Mouse (Mus musculus): Measurements from ENCODE around the gene Fgd5. TPM values are rescaled to one million over a fixed set of nuclear protein-coding genes. Genes with fewer than 3 reads are reported as not detected.
A peak's percentile ranks its signal among the peaks of the same experiment; 100 is the strongest.
"Not testable (repeated sequence)": the region's sequence is repeated elsewhere in the genome, so short reads cannot be mapped to it uniquely, and the experiment has no call there.

Gene Fgd5
- total RNA-seq (2021), result 10 to 100 TPM; 31.9 to 32.4 TPM
- long read RNA-seq, experiment 1, full-length matches to known transcripts, result 11 of 28 reads
- long read RNA-seq, experiment 1, partial matches to known transcripts, result 13 of 28 reads
- long read RNA-seq, experiment 1, other reads (novel, unspliced or antisense), result 4 of 28 reads
- long read RNA-seq, experiment 2, full-length matches to known transcripts, result 7 of 19 reads
- long read RNA-seq, experiment 2, partial matches to known transcripts, result 8 of 19 reads
- long read RNA-seq, experiment 2, other reads (novel, unspliced or antisense), result 4 of 19 reads

DNA sequence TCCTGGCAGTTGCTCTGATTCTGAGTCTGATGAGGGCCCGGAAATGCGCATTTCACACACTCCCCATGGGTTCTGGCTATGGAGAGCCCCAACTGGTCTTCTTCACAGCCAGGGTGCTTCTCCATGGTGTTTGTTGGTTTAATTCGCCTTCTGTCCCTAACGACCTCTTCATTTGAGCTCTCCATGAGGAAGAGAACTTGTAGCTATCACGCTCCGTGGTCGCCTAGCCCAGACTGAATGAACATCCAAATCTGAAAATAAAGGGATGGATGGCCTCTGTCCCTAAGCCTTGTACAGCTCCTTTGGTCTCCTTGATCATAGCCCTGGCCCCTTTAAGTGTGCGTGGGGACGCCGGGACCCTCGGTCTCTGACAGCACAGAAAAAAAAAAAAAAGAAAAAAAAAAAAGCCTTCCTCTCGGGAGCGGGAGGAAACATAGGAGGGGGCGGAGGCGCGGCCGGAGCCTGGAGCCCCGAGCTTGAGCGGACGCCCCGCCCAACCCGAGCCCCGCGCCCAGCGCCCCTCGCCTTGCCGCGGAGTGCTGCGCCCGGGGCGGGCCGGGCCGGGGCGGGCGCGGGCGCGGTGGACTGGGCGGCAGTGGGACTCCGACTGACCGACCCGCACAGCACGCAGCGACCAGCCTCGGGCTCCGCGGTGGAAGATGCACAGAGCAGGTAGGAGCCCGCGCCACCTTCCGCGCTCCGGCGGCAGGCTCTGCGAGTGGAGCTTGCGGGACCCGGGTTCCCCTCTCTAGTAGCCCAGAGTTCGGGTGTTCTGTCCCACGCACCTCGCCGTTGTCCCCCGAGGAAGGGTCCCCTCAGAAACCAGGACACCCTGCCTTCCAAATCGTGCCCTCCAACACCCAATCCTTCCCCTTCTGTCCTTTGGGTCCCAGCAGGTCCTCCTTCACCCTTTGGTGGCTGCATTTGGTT is at the start of gene Fgd5:
Gene Fgd5, plus strand, starts transcription at position 508 of the 930 bp plus-strand sequence.
- intact Hi-C loops (cut with DNase I), result loop anchor here (5.0 kb wide), 2 partner anchors 39 to 76 kb away; partner anchors contain the start of gene 4930590J08Rik

DNA sequence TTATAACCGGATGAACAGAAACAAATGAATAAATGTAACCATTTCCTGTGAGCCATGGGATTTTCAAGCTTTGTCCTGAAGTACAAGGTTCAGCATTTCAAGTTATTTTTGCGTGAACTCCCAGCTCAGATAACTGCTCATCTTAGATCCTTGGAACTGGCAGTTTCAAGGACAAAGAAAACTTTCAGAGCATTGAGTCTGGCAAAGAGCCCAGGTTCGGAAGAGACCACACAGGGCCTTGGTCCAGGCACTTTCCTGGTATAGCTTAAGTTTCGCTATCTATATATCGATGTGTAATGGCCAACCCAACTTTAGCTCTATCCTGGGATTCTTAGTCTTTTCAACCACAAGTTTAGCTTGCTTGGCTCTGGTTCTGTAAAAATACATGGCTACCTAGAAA is 47.4 kb upstream of the Fgd5 start:
- intact Hi-C loops (cut with DNase I), result no loop called here
- no peak for DNase-seq

More for the DNA sequence above, at the start of gene Fgd5:
- DNase-seq, result peak; percentile 55 to 73

DNA sequence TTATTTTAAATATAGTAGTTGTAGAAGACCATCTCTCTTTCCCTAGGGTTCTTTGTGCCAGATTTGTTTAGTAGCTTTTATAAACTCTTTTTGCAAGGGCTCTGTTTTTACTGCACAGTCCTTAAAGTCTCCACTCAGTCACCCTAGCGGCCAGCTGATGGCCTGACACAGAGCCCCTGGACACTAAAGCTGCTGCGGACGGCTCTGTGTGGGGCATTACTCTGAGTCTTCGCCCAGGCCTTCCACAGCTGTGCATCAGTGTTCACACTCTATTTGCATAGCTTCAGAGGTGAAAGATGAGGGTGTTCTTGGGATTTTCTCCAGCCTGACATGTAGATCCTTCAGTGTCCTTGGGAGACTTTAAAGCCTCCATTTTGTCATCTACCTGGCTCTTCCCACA is 40.2 kb upstream of the Fgd5 start:
- intact Hi-C loops (cut with DNase I), result no loop called here
- DNase-seq, result no peak

DNA sequence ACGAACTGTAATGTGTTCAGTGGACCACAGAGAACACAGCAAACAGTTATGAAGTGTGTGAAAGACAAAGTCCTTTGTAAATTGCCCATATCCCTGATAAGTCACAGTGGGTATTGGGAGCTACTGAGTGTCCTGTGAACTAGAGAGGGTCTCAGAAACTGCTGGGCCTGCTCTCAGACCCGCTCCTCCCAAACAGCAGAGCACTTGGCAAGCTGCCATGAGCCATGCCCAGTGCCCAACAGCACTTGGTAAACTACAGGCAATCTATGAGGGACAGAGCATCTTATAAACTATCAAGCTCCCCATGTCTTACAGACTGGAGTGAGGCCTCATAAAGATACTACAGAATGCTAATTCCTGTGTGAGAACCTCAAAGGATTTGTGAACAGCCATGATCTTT is 30.3 kb upstream of the Fgd5 start:
- intact Hi-C loops (cut with DNase I), result no loop called here
- no peak for DNase-seq

DNA sequence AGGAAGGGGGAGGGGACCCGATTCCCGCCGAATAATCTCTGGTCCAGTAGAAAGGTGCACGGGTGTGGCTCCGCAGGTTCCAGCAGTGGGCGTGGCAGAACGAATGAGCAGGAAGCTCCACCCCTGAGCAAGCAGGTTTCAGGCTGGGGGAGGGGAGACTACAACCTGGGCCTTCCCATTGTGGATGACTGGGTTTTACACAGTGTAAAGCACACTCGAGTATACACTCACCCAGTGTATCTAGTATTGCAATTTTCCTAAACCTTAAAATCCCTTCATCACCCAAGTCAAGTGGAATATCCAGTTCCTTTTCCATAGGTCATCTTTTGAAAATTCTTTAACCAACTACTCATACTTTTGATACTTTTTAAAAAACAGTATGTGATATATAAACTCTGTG is 20.7 kb upstream of the Fgd5 start:
- DNase-seq; intact Hi-C loops (cut with DNase I): not testable (repeated sequence)

DNA sequence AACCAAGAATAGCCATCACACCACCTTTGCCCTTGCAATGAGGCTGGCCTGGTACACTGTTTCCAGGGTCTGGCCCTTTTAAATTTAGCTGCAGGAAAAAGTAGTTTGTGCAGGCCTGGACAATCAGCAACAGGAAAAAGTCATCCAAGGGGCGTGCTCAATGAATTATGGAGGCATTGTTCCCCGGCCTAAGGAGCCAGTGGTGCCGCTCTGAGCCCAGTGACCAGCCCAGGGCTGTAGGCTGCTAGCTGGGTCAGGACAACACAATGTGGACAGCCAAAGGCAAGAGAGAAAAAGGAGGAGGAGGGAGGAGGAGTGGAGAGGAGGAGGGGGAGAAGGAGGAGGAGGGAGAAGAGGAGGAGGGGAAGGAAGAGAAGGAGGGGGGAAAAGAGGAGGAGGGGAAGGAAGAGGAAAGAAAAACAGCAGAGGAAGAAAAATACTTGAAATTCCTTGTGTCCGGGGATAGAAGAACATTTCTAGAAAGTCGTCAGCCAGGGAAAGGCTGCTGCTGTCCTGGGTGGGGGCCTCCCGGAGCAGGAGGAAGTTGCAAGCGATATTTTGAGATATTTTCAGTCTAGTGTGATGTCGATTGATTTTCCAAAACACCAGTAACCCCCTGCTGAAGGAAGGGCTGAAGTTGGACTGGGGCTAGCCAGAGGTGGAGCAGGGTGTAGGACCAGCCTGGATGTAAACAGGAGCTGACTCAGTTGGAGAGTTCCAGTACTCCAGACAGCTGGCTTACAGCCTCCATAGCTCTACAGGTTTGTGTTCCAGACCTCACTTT is 18.5 kb upstream of the Fgd5 start:
- peak; percentile 54 to 62 for DNase-seq
- intact Hi-C loops (cut with DNase I), result no loop called here

DNA sequence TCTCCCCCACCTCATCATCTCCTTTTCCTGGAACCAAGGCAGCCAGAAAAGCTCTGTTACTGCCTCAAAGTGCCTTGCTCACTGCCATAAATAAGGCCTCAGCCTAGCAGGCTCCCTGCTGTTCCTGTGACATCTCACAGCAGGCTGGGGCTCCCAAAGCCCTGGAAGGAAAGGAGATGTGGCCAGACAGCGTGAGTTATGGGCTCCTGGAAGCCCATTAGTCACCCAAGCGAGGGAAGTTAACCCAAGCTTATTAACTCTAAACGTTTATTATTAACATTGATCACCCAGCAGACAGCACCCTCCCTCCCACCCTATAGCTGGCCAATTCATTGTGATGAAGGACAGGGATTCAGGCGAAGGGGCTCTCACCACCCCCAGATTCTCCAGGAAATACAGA is 15.2 kb upstream of the Fgd5 start:
- no peak for DNase-seq
- intact Hi-C loops (cut with DNase I), result no loop called here

DNA sequence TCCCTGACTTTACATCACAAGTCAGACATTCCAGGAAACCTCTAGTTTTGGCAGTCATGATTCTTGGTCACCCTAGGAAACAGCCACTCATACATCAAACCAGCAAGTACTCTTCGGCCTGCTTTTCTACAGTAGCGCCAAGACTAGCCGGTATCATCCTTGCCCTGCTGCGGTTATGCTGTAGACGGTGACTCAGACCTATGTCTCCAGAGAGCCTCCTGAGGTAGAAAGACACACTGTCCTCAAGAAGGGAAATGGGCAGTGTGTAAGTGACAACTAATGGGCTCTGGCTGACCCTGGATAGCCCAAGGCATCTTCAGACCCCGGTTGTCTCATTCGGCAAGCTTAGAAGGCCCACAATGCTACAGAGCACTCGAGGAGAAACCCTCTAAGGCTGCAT is 13.6 kb upstream of the Fgd5 start:
- no peak for DNase-seq
- intact Hi-C loops (cut with DNase I), result no loop called here

DNA sequence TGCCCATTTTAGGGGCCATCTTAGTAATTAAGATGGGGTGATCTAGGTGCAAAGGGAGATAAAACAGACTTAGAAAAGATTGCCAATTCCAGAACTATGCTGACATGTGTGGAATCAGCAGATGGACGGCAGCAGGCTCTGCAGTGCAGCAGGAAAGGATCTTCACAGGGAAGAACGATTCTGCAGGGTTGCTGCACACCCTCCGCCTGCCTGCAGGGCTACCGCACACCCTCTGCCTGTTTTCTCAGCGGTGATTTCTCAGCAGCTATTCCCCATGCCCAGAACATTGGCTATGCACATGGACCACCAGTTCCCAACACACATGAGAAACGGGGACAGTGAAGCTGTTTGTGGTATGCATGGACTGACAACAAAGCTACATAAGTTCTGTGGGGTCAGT is 12.7 kb upstream of the Fgd5 start:
- intact Hi-C loops (cut with DNase I), result no loop called here
- DNase-seq, result no peak

DNA sequence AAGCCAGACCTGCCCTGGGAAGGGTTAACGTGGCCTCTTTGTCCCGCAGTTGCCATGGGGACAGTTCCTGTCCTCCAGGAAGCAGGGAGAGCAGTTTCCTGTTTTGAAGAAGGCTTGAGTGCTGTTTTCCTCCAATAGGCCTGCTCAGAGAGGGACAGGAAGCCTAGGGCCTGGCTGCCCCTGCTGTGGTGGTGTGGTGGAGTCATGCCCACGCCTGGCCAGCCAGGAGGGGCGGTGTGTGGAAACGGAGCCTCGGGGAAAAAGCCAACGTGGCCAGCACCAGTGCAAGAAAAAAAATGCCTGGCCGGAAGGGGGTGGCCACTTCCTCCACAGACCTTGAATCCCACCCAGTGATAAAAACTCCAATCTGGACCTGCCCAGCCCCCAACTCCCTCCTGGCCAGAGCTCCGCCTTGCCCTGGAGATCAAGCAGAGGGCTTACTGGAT is 6.5 kb upstream of the Fgd5 start:
- peak; percentile 74 to 79 for DNase-seq
- intact Hi-C loops (cut with DNase I), result no loop called here

DNA sequence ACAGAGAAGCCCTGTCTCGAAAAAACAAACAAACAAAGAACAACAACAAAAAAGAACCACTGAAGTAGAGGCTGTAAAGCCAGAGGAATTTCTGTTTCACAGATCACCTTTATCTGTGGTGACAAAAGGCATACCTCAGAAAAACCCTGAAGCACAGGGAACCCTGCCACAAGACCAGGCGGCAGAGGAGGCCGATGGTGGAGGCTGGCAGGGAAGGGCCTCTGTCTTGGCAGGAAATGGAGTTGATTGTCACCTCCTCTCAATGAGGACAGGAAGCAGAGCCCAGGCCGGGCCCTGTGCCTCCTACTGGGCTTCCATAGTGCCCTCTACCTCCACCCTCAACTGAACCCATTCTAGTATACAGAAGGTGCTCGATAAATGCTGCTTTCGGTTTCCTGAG is 4.7 kb upstream of the Fgd5 start:
- intact Hi-C loops (cut with DNase I), result no loop called here

DNA sequence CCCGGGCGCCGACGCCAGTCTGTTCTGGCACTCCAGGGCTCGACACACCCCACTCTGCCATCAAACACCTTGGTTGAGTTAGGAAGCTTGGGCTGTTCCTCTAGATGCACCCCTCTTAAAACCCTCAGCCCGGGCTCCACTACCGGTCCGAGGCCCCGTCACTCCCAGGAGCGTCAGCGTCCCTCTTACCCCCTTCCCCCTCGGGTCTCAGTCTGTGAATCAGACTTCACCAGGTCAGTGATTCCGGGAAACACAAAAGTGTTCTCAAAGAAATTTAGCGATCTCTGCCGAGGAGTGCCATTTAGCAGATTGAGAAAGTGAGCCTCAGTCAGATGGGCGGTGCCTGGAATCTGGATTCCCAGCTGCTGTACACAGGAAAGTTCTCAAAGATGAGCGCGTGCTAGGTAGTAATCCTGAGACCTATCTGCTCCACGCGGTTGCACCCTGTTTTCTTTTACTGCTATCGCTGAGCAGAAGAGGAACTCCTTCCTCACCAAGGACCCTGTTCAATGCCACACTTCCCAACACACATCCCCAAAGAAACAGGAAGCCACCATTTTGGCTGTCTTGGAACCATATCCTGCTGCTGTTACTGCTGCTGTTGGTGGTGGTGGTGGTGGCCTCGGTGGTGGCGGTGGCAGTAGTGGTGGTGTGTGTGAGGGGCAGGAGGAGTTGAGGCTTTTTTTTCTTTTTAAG is 771 bp downstream of the Fgd5 start:
- peak in 1 of 2 experiments; percentile 21 for DNase-seq

More for the DNA sequence above, 4.7 kb upstream of the Fgd5 start:
- DNase-seq, result no peak

DNA sequence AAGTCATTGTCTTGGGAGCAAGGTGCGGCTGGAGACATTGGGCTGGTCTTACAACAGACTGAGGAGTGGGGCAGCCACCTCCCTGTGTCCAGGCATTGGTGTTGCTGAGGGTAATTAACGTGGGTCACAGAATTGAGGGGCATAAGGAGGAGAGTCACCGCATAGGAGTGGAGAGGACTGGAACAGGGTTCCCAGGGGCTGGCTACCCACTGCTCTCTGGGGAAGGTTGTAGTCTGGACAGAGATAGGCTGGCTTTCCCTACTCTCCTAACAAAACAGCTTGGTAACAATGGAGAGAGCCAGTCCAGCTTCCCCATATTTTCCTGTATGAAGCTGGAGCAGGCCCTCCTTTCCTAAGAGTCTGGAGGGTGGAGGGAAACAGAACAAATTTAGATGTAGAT is 1.3 kb downstream of the Fgd5 start:
- intact Hi-C loops (cut with DNase I), result no loop called here
- no peak for DNase-seq

More for the DNA sequence above, 771 bp downstream of the Fgd5 start:
- intact Hi-C loops (cut with DNase I), result loop anchor here (5.0 kb wide), 2 partner anchors 38 to 77 kb away; partner anchors contain the start of gene 4930590J08Rik

DNA sequence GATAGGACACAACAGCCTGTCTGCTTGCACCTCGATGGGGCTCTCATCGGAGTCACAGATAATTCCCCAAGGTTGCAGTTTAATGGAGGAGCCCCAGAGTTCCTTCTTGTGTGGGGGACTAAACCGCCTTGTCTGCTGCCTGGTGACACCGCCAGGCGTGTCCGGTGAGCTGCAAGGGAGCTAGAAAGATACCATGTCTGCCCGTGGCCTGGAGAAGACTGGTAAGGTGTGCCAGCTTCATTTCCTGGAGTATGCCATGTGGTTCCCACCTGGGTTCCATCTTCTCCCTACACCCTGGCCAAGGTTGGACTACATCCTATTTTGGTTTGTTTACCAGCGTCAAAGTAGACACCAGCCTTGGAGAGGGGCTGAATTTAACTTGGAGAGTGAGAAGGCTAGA is 11.4 kb downstream of the Fgd5 start:
- DNase-seq, result no peak
- intact Hi-C loops (cut with DNase I), result no loop called here

DNA sequence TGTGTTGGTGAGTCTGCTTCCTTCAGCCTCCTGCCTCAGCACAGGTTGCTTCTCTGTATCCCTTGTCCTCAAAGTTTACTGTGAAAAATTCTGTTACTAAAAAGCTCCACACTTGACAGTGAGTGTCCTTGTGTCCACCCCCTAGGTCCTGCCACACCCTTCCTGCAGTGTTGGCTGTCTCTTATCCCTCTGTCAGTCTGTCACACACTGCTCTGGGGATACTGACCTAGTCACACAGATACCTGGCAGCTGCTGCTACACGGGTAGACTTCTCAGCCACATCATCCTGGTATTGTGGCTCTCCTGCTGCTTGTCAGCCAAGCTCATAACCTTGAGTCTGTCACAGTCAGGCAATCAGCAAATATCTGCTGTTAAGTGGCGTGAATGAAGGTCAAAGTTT is 14.1 kb downstream of the Fgd5 start:
- DNase-seq, result no peak
- intact Hi-C loops (cut with DNase I), result no loop called here

DNA sequence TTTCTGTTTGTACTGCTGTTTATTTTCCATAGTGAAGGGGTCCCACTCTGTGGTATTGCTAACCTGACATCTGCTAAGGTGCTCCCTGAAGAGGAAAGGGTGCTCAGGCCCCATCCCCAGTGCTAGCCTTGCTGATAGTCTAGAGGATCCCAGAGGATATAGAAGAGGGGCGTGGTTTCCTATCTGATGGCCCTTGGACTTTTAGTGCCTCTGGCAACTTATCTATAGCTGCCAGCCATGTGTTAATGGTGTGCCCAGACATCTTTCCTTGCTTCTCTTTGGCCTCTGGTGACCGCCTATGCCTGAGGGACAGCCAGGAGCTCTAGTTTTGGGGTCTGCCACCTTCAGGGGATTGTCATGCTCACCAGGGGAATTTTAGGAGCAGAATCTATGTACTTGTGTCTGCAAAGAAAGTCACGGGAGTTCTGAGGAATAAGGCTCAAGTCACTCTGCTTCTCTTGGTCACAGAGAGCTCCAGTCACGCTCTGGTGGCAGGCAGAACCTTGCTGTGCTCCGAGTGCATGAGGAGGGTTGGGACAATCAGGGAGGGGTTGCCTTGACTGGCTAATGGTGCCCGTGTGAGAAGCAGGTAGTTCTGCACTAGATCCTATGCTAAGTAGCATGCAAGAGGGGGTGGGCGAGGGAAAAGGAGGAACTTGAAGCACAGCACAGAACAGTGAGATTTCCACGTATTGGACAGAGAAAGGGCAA is 15.3 kb downstream of the Fgd5 start:
- no peak for DNase-seq
- intact Hi-C loops (cut with DNase I), result no loop called here

DNA sequence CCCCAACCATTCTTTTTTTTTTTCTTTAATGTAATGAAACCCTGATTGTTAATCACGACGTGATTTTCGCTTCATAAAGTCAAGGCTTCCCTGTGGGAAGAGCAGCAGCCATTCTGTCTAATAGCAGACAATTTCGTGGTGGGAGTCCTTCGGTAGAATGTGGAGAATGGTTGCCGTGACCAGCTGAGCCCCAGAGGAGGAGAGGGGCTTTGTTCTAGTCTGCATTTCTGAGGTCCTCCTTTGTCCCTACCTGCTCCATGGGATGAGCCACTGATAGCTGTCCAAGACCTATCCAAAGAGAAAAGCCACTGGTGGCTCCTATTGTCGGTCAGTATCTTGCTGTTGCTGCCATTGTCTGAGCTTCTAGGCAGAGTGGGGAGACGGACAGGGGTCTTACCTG is 17.4 kb downstream of the Fgd5 start:
- intact Hi-C loops (cut with DNase I), result no loop called here
- no peak for DNase-seq

DNA sequence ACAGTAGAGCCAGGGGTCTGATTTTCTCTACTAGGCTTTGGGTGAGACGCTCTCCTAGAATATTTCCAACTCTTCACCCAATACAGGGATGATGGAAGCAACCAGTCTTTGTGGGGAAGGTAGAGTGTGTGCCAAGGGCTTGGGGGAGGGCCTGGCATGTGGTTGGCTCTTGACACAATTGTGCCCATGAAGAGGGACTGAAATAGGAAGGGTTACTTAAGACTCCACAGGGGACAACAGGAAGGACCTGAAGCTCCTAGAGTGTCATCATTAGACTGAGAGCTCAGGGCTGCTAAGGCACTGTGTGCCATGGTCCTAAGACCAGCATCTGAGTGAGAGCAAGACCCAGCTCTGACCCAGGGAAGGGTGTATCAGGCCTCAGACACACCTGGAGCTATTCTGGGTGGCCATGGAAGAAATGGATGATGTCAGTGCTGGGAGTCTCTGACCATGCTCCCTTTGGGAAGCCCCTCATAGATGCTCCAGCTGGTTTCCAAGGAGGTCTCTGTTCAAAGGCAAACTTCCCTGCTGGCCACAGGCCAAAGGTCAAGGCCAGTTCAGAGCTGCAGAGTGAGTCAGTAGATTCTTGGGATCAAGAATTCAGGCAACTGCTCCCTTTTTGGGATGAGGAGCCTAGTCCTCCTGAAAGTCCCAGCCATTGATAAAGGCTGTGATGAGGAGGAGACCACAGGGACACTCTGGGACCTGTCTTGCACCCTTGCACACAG is 24.0 kb downstream of the Fgd5 start:
- DNase-seq, result no peak
- intact Hi-C loops (cut with DNase I), result no loop called here

DNA sequence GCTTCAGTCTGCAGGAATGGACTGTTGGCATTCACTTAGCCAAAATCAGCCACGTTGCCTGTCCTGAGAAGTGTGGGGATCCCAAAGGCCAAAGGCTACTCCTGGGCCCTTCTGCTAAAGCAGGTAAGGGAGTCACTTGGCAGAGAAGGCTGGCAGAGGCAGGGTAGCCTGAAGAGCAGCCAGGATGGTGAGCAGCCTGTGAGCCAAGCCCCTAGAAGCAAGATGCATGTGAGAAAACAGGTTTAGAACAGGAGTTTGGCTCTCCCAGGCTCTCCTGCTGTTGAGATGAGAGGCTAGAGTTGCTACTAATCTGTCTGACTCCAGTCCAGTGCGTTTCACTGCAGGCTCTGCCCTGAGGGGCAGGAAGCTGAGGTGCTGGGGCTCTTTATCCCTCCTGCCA is 25.0 kb downstream of the Fgd5 start:
- no peak for DNase-seq
- intact Hi-C loops (cut with DNase I), result no loop called here
